Mouse (Mus musculus): ENCODE measurements around the gene Ptprg. TPM values are rescaled to one million over a fixed set of nuclear protein-coding genes. Genes with fewer than 3 reads are reported as not detected.

Gene Ptprg
- polyA plus RNA-seq, 1 experiment = 73.9 TPM

DNA sequence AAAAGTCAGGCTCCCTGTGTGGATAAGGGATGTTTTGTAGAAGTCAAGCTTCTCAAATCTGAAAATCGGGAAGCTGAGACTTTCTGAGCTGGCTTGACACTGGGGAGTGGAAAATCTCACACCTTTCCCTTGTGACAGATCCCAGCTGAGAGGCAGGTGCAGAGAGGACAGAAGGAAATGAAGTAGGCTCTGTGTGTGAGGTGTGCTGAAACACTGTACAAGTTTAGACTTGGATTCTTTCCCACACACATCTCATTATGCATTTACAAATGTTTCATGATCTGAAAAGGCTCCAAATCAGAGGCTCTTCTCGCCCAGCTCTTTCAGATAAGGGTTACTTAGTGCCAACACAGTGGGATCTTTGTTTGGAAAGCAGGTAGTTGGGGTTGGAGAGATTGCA is 77.4 kb downstream of the Ptprg start:
- H3K27ac ChIP-seq (ENCODE audit: insufficient read depth, low read length) = no peak overlapping the region
- H3K4me1 ChIP-seq (ENCODE audit: control insufficient read depth, insufficient read depth, low read length) = no peaks in the 10 kb centered on the region
- TF ChIP-seq CTCF (IDR thresholded peaks at IDR 0.05; ENCODE audit: borderline replicate concordance, insufficient read depth, low read length) (no peak), POLR2A (IDR thresholded peaks at IDR 0.05; ENCODE audit: low read depth, low read length) (no peak)
- H3K4me3 ChIP-seq (ENCODE audit: insufficient read depth, low read length) = no peak overlapping the region

DNA sequence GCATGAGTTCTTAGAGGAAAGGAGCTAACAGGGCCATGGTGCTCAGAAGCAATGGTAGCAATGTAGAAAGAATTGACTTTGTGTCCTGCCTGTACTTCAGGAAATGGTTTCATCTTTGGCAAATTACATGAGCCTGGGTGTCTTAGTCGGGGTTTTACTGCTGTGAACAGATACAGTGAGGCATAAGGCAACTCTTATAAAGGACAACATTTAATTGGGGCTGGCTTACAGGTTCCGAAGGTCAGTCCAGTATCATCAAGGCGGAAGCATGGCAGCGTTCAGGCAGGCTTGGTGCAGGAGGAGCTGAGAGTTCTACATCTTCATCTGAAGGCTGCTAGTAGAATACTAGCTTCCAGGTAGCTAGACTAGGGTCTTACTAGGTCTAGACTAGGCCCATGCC is 78.2 kb downstream of the Ptprg start:
- Histone ChIP-seq H3K4me3 (ENCODE audit: insufficient read depth, low read length) (no peak overlapping the region), H3K27ac (ENCODE audit: insufficient read depth, low read length) (no peak overlapping the region), H3K4me1 (ENCODE audit: control insufficient read depth, insufficient read depth, low read length) (no peaks in the 10 kb centered on the region)
- no peak for TF ChIP-seq CTCF (IDR thresholded peaks at IDR 0.05; ENCODE audit: borderline replicate concordance, insufficient read depth, low read length)

DNA sequence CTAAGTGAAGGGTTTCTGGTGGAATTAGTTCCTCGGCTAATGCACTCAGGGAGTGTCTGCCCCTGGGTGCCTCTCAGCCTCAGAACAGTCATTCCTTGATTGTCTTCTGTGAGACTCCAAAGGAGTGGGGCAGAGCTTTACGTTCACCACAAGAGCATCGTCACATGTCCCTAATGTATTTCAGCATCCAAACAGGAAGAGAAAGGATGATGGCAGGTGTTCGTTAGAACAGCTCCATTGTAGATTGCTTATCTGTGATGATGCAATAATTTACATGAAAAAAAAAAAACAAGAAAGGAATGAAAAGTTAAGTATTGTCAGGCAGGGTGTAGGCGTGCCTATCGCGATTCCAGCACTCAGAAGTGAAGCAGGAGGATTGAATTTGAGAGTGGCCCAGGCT is 84.3 kb downstream of the Ptprg start:
- Histone ChIP-seq H3K27ac (ENCODE audit: insufficient read depth, low read length) (no peak overlapping the region), H3K4me3 (ENCODE audit: insufficient read depth, low read length) (no peak overlapping the region), H3K4me1 (ENCODE audit: control insufficient read depth, insufficient read depth, low read length) (no peaks in the 10 kb centered on the region)
- no peak for TF ChIP-seq POLR2A (IDR thresholded peaks at IDR 0.05; ENCODE audit: low read depth, low read length)
- TF ChIP-seq CTCF (IDR thresholded peaks at IDR 0.05; ENCODE audit: borderline replicate concordance, insufficient read depth, low read length) = no peak

DNA sequence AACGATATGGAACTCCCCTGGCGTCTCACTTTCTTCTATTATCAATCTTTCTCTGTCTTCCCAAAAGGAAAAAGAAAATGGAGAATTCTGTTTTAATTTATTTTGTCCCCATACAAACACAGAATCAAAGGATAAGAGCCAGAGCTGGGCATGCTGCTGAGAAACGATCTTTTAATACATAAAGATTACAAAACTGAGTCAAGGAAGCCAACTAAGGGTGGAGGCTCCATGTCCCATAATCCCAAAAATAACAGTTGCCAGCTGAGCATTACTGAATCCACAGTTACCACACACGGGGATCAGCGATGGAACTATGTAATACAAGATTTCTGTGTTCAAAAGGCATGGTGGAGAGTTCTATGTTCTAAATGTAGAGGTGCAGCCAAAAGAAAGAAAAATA is 86.0 kb downstream of the Ptprg start:
- no peak overlapping the region for H3K4me3 ChIP-seq (ENCODE audit: insufficient read depth, low read length)
- no peaks in the 10 kb centered on the region for H3K4me1 ChIP-seq (ENCODE audit: control insufficient read depth, insufficient read depth, low read length)
- no peak overlapping the region for H3K27ac ChIP-seq (ENCODE audit: insufficient read depth, low read length)
- TF ChIP-seq POLR2A (IDR thresholded peaks at IDR 0.05; ENCODE audit: low read depth, low read length) (no peak), CTCF (IDR thresholded peaks at IDR 0.05; ENCODE audit: borderline replicate concordance, insufficient read depth, low read length) (no peak)

DNA sequence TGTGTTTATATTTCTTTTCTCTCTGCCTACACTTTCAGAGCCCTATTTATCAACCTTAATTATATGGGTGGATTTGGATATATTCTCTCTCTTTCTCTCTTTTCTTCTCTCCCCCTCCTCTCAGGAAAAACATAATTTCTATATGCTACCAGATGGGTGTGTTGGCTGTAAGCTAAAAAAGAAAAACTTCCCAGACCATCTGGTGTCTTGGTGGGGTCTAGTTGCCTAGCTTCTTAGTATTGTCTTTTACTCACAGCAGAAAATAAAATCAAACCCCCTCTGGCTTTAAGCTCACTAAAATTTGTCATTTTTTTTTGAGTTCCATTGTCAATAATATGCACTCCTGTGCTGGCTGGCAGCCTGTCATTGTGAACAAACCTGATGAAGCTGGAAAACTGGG is 87.0 kb downstream of the Ptprg start:
- TF ChIP-seq CTCF (IDR thresholded peaks at IDR 0.05; ENCODE audit: borderline replicate concordance, insufficient read depth, low read length) = no peak
- TF ChIP-seq POLR2A (IDR thresholded peaks at IDR 0.05; ENCODE audit: low read depth, low read length) = no peak
- Histone ChIP-seq H3K27ac (ENCODE audit: insufficient read depth, low read length) (no peak overlapping the region), H3K4me1 (ENCODE audit: control insufficient read depth, insufficient read depth, low read length) (no peaks in the 10 kb centered on the region), H3K4me3 (ENCODE audit: insufficient read depth, low read length) (no peak overlapping the region)

DNA sequence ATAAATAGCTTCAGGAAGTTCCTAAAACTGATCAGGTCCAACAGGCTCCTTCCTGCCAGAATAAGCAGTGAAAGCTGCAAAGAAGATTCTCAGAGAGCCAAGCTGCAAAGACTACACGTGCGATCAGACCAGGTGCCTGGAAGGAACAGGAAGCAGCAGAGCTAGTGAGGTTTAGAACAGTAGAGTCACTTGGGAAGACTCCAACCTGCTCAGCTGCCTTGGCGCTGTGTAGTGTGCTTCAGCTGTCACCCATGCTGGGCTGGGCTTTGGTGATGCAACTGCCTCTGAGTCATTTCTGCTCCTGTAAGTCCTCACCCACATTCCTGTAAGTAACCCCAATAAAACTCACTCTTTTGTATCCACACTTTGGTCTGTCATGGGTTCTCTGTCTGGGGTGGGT is 87.7 kb downstream of the Ptprg start:
- H3K27ac ChIP-seq (ENCODE audit: insufficient read depth, low read length) = no peak overlapping the region
- TF ChIP-seq CTCF (IDR thresholded peaks at IDR 0.05; ENCODE audit: borderline replicate concordance, insufficient read depth, low read length) (no peak), POLR2A (IDR thresholded peaks at IDR 0.05; ENCODE audit: low read depth, low read length) (no peak)
- no peak overlapping the region for H3K4me3 ChIP-seq (ENCODE audit: insufficient read depth, low read length)
- H3K4me1 ChIP-seq (ENCODE audit: control insufficient read depth, insufficient read depth, low read length) = no peaks in the 10 kb centered on the region

DNA sequence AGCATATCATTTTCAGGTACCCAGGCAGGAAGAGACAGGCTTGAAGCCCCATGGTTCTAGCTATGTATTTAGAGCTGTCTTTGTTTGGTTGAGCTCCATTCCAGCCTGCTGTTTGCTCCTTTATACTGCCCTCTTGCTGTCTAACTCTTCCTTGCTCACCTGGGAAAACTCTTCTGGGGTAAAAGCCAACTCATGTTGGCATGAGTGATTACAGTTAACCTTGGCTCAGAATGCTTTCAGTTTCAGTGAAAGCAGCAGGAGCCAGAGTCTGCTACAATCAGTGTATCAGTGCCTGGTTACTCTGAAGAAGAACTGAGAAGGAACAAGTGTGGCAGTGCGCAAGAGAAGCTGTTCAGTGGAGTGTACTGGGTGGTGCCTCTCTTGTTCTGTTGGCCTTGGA is 89.6 kb downstream of the Ptprg start:
- TF ChIP-seq CTCF (IDR thresholded peaks at IDR 0.05; ENCODE audit: borderline replicate concordance, insufficient read depth, low read length) (no peak), POLR2A (IDR thresholded peaks at IDR 0.05; ENCODE audit: low read depth, low read length) (no peak)
- no peak overlapping the region for H3K27ac ChIP-seq (ENCODE audit: insufficient read depth, low read length)
- H3K4me3 ChIP-seq (ENCODE audit: insufficient read depth, low read length) = no peak overlapping the region
- H3K4me1 ChIP-seq (ENCODE audit: control insufficient read depth, insufficient read depth, low read length) = no peaks in the 10 kb centered on the region

DNA sequence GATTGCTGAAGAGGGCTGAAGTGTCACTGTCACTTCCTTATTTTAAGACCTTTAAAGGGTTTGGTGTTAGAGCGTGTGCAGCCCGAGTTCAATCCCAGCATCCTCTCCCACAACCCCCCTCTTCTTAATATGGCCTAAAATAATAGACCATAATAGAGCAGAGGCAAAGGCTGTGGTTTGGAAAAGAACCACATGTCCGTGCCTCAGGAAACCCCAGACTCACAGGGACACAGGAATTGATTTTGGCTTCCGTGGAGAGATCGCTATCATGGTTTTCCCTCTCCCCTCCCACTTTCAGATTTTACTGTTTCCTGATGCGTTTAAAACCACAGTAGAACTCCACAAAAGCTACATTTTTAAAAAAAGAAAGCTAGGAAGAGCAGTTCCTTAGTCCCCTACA is 104.0 kb downstream of the Ptprg start:
- TF ChIP-seq CTCF (IDR thresholded peaks at IDR 0.05; ENCODE audit: borderline replicate concordance, insufficient read depth, low read length) (no peak), POLR2A (IDR thresholded peaks at IDR 0.05; ENCODE audit: low read depth, low read length) (no peak)
- Histone ChIP-seq H3K27ac (ENCODE audit: insufficient read depth, low read length) (no peak overlapping the region), H3K4me3 (ENCODE audit: insufficient read depth, low read length) (no peak overlapping the region), H3K4me1 (ENCODE audit: control insufficient read depth, insufficient read depth, low read length) (peaks cover 12% of the 10 kb centered on the region; the same call in 1 of the 2 replicates)

DNA sequence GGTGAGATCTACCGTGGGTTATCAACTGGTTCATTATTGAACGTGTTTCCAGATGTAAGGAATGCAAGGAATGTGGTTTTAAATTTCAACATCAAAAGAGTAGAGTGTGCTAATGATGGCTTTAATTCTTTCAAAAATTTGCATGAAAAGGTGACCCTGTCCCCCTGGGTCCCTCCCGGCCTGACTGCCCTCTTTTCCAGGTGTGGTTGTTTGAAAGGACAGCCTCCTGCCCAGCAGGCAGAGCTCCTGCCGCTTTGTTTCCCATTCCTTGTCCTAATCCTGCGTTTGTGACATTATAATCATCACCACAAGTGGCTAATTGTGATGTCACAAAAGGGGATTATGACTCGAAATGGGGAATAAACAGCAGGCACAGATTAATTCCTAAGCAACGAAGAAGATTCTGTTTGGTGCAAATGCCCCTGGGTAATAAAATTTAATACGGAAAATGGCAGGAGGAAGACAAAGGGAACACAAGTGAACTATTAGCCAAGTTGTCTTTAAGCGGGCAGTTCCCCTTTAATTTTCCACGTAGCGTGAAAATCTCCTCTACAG is 110.4 kb downstream of the Ptprg start:
- no peak for TF ChIP-seq CTCF (IDR thresholded peaks at IDR 0.05; ENCODE audit: borderline replicate concordance, insufficient read depth, low read length)
- TF ChIP-seq POLR2A (IDR thresholded peaks at IDR 0.05; ENCODE audit: low read depth, low read length) = no peak
- Histone ChIP-seq H3K4me1 (ENCODE audit: control insufficient read depth, insufficient read depth, low read length) (no peaks in the 10 kb centered on the region), H3K27ac (ENCODE audit: insufficient read depth, low read length) (no peak overlapping the region), H3K4me3 (ENCODE audit: insufficient read depth, low read length) (no peak overlapping the region)

DNA sequence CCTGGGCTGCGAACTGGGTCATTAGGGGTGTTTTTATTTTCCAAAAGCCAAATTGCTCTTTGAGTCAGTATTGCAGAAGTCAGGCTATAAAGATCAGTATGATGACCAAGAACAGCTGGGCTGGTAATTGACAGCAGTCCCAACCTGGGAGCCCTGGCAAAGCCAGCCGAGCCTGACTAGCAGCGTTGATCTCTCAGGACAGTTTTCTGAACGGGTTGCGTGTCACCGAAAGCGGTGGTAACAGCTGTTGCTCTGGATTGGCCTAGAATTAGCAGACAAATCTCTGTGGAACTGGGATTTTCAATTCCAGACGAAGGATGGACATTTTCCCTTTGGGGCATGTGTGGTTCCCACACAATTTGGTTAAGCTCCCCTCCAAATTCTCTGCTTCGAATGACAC is 111.0 kb downstream of the Ptprg start:
- Histone ChIP-seq H3K27ac (ENCODE audit: insufficient read depth, low read length) (no peak overlapping the region), H3K4me1 (ENCODE audit: control insufficient read depth, insufficient read depth, low read length) (no peaks in the 10 kb centered on the region), H3K4me3 (ENCODE audit: insufficient read depth, low read length) (no peak overlapping the region)
- TF ChIP-seq POLR2A (IDR thresholded peaks at IDR 0.05; ENCODE audit: low read depth, low read length) = no peak
- TF ChIP-seq CTCF (IDR thresholded peaks at IDR 0.05; ENCODE audit: borderline replicate concordance, insufficient read depth, low read length) = no peak

DNA sequence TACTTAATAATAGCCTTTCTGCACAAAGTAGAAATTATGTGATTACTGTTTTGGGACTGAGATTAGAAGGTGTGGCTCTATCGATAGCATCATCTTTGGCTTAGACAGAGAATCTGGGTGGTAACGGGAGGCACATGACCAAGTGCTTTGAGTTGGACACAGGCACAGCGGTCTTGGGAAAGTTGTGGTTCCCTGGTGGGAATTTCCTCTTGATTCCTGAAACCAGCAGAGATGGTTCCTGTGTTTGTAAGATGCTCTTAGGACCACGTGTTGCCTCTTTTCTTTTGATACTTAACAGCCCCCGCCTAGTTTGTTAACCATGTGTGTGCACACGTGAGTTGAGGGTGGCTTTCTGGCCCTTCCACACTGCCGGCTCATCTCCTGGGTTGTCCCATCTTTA is 111.7 kb downstream of the Ptprg start:
- TF ChIP-seq CTCF (IDR thresholded peaks at IDR 0.05; ENCODE audit: borderline replicate concordance, insufficient read depth, low read length) (no peak), POLR2A (IDR thresholded peaks at IDR 0.05; ENCODE audit: low read depth, low read length) (no peak)
- H3K4me1 ChIP-seq (ENCODE audit: control insufficient read depth, insufficient read depth, low read length) = no peaks in the 10 kb centered on the region
- H3K4me3 ChIP-seq (ENCODE audit: insufficient read depth, low read length) = no peak overlapping the region
- no peak overlapping the region for H3K27ac ChIP-seq (ENCODE audit: insufficient read depth, low read length)

Measured in embryonic fibroblast, embryonic 13.5 days (primary cell).